Mouse (Mus musculus) forebrain, embryonic 16.5 days (tissue): ENCODE results near the gene Lsm7. TPM values are rescaled to one million over a fixed set of nuclear protein-coding genes. Genes with fewer than 3 reads are reported as not detected.
"Not testable (repeated sequence)": the region's sequence is repeated elsewhere in the genome, so short reads cannot be mapped to it uniquely, and the experiment has no call there.

Source experiments
- ATAC-seq: fragments of 200-750 bp; cut with Nextera tagmentation; 2 replicates; pipeline ENCODE4 v1.8.0; 2017; ENCODE audit warnings: mild to moderate bottlenecking, moderate library complexity
- H3K27ac ChIP-seq: fragments of 300-500 bp; sonication (generic); 2 replicates; pipeline ENCODE4 v1.5.1; 2014; ENCODE audit warnings: low read length, control low read depth
- H3K27me3 ChIP-seq: fragments of 300-500 bp; sonication (generic); replicated peaks from 2 replicates; pipeline ENCODE4 v1.6.1; 2014; ENCODE audit warnings: low read length; ENCODE audit not compliant: control insufficient read depth, insufficient read depth
- H3K36me3 ChIP-seq: fragments of 300-500 bp; sonication (generic); 2 replicates; pipeline ENCODE4 v1.6.1; 2014; ENCODE audit not compliant: control insufficient read depth, insufficient read depth
- H3K4me1 ChIP-seq: fragments of 300-500 bp; sonication (generic); replicated peaks from 2 replicates; pipeline ENCODE4 v1.6.1; 2014; ENCODE audit warnings: low read length; ENCODE audit not compliant: control insufficient read depth, insufficient read depth
- H3K4me2 ChIP-seq: fragments of 300-500 bp; sonication (generic); 2 replicates; pipeline ENCODE4 v1.6.1; 2014; ENCODE audit warnings: mild to moderate bottlenecking, low read length, control low read depth
- H3K4me3 ChIP-seq: fragments of 300-500 bp; sonication (generic); replicated peaks from 2 replicates; pipeline ENCODE4 v1.5.1; 2014; ENCODE audit warnings: mild to moderate bottlenecking, low read length, control low read depth
- H3K9ac ChIP-seq: fragments of 300-500 bp; sonication (generic); replicated peaks from 2 replicates; pipeline ENCODE4 v1.6.1; 2014; ENCODE audit warnings: low read depth, low read length, control low read depth
- H3K9me3 ChIP-seq: fragments of 300-500 bp; sonication (generic); 2 replicates; pipeline ENCODE4 v1.6.1; 2016; ENCODE audit warnings: low read length; ENCODE audit not compliant: control insufficient read depth
- WGBS: fragments of 180-500 bp; shearing (Covaris S2); extraction: QIAGEN DNeasy Blood & Tissue Kit; methylation state at CpG from one replicate; pipeline ENCODE4 v1.1.7; 2014; 5-methylcytosine and 5-hydroxymethylcytosine counted together
- polyA plus RNA-seq: library from polyadenylated mRNA; unstranded; fragments of >200 nt; fragmentation: Nextera tagmentation; extraction: Ambion mirVana; gene quantifications from 2 replicates; pipeline ENCODE4 v1.2.1, GENCODE M21; 2015

Lsm7 gene
- polyA plus RNA-seq, 1 experiment from 2014 or later: 228 TPM

DNA sequence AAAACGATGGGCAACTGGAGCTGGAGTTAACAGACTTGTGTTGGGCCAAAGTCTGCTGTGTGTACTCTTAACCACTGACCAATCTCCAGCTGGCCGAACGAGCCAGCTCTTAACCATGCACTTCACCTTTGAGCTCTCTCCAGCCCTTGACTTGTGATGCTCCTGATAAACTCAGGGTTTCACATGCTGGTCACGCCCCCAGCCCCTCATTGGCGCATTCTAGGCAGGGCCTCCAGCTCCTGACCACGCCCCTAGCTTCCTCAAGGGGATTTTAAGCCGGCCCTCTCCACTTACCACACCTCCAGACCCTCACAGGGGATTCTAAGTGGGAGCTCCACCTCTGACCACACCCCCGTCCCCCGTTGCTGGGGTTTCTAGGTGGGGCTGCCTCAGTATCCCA is 23.9 kb downstream of the Lsm7 start:
- no peak for ATAC-seq
- peaks cover 23% of the 10 kb centered on the region for H3K4me1 ChIP-seq
- H3K27me3 ChIP-seq: no peaks in the 10 kb centered on the region
- no peak overlapping the region for H3K4me3 ChIP-seq
- H3K4me2 ChIP-seq: no peak overlapping the region
- no peaks in the 10 kb centered on the region for H3K9me3 ChIP-seq
- 5% methylated on average over 9 of the region's 9 CpGs for WGBS
- H3K36me3 ChIP-seq: peaks cover 10% of the 10 kb centered on the region
- no peak overlapping the region for H3K9ac ChIP-seq
- H3K27ac ChIP-seq: no peak overlapping the region

DNA sequence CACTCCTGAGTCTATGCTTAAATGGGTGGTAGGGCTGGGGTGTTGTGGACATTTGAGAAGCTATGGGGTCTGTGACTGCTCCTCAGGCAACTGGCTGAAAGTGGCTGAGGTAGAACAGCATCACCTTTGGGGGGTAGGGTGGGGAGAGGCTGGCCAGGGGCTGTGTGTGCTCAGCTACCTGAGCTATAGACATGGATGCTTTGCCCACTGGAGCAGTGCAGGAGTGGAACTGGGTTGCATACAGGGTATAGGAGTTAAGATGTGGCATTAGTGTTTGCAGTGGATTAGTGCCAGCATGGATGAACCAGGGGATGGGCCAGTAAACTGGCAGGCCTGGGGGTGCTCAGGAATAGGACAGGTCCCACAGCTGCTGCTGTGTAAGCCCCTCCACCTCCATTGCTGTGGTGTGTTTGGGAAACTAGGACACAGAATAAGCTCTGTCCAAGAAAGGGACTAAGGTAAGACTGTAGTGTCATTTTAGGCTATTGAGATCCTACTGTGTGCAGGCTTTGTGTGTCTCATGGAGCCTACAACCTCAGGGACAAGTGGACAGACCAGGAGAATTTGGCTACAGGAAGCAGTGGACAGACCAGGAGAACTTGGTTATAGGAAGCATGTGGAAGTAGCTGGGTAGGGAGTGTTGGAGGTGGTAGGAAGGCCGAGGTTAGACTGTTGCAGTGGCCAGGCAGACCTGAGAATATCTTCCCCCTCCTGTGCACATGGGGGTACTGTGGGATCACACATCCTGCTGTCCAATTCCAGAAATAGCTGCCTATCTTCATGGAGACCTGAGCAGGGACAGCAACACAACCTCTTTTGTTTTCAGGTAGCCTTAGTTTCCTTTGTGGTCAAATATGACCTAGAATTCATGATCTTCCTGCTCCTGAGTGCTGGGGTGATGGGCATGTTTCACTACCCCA is 25.4 kb downstream of the Lsm7 start:
- peaks cover 10% of the 10 kb centered on the region for H3K36me3 ChIP-seq
- H3K4me2 ChIP-seq: no peak overlapping the region
- WGBS: 57% methylated on average over 1 of the region's 1 CpGs
- no peaks in the 10 kb centered on the region for H3K9me3 ChIP-seq
- H3K27ac ChIP-seq: no peak overlapping the region
- H3K4me1 ChIP-seq: peaks cover 25% of the 10 kb centered on the region
- H3K27me3 ChIP-seq: no peaks in the 10 kb centered on the region
- no peak for ATAC-seq
- H3K4me3 ChIP-seq: no peak overlapping the region
- no peak overlapping the region for H3K9ac ChIP-seq

DNA sequence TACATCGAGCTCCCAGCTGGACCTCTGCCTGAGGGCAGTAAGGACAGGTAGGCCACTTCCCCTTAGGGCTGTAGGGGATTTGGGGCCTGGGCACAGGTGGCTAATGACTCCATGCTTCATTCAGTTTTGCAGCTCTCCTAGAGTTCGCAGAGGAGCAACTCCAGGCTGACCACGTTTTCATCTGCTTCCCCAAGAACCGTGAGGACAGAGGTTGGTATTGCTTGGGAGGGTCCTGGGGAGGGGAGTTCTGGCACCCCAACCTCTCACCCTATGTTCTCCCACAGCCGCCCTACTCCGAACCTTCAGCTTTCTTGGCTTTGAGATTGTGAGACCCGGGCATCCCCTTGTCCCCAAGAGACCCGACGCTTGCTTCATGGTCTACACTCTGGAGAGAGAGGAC is 26.4 kb downstream of the Lsm7 start:
- H3K4me2 ChIP-seq: 0 out of 2 replicates have a peak overlapping the region, but pooled peaks have one; percentile 96
- 79% methylated on average over 7 of the region's 9 CpGs for WGBS
- not testable (repeated sequence) for H3K9ac ChIP-seq, H3K27me3 ChIP-seq, H3K9me3 ChIP-seq, ATAC-seq, H3K27ac ChIP-seq, H3K4me3 ChIP-seq
- peaks cover 10% of the 10 kb centered on the region for H3K36me3 ChIP-seq
- H3K4me1 ChIP-seq: peaks cover 25% of the 10 kb centered on the region

DNA sequence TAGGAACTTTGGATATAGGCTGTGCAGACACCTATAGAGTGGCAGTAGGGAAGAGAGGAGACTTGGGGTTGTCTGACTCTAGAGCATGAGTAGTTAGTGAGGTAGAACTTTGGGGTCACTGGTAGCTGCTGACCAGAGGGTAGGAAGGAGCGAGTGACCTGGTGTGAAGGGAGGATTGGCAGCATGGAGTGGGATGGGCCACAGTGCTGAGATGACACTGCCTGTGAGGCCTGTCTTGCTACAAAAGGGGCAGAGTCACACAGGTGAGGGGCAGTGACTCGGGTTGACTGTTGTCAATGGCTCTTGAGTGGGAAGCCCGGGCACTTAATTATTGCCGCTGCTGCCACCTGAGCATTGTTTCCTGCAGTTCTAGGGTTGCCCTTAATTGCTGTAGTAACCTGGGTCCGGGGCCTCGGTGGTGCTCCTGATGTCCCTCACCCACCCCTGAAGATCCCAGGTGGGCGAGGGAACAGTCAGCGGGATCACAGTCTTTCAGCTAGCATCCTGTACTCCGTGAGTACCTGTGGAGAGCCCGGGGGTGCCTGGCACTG is 27.1 kb downstream of the Lsm7 start:
- H3K27me3 ChIP-seq: no peaks in the 10 kb centered on the region
- peaks cover 25% of the 10 kb centered on the region for H3K4me1 ChIP-seq
- H3K9me3 ChIP-seq: no peaks in the 10 kb centered on the region
- H3K9ac ChIP-seq: peak overlapping the region; percentile 90
- 78% methylated on average over 10 of the region's 10 CpGs for WGBS
- H3K4me3 ChIP-seq: peak overlapping the region; percentile 84
- H3K4me2 ChIP-seq: peak overlapping the region; percentile 96
- ATAC-seq: no peak
- H3K36me3 ChIP-seq: peaks cover 10% of the 10 kb centered on the region
- H3K27ac ChIP-seq: no peak overlapping the region

DNA sequence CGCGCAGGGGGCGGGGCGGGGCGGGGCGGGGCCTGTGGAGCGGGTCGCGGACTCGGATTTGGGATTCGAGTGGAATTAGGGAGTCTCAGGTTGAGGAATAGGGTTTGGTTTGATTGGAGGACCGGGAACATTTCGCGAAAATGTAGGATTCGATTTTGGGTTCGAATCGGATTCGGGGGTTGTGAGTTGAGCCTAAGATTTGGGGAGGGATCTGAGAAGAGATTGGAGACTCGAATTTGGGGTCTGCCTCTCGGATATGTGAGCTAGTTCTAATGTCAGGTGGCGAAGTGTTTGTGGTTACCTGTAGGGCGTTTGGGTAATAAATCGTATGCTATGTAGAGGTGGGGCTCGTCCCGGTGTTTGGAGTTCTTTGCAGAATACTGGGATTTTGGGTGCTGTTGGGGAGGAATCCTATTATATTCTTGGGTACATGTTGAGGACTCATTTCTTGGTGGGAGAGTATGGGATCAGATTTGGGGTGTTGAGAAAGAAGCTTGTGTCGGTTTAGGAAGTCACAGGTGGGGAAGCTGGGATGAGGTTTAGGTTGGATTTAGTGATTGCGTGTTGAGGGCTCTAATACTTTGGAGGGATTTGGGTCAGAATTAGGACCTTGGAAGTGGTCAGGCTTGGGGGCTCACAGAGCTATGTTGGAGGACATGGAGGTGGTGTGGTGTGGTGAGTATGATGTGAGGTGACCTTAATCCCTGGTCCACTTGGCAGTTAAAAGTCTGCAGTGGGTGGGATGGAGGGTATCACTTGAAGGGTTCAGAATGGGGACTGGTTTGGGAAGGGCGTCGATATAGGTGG is 27.7 kb downstream of the Lsm7 start:
- Histone ChIP-seq H3K9me3 (no peaks in the 10 kb centered on the region), H3K9ac (peak overlapping the region; percentile 90), H3K4me1 (peaks cover 25% of the 10 kb centered on the region), H3K27me3 (no peaks in the 10 kb centered on the region), H3K4me2 (peak overlapping the region; percentile 96), H3K36me3 (peaks cover 10% of the 10 kb centered on the region), H3K27ac (peak overlapping the region; percentile 92), H3K4me3 (peak overlapping the region; percentile 84)
- no peak for ATAC-seq
- WGBS: 10% methylated on average over 29 of the region's 29 CpGs

DNA sequence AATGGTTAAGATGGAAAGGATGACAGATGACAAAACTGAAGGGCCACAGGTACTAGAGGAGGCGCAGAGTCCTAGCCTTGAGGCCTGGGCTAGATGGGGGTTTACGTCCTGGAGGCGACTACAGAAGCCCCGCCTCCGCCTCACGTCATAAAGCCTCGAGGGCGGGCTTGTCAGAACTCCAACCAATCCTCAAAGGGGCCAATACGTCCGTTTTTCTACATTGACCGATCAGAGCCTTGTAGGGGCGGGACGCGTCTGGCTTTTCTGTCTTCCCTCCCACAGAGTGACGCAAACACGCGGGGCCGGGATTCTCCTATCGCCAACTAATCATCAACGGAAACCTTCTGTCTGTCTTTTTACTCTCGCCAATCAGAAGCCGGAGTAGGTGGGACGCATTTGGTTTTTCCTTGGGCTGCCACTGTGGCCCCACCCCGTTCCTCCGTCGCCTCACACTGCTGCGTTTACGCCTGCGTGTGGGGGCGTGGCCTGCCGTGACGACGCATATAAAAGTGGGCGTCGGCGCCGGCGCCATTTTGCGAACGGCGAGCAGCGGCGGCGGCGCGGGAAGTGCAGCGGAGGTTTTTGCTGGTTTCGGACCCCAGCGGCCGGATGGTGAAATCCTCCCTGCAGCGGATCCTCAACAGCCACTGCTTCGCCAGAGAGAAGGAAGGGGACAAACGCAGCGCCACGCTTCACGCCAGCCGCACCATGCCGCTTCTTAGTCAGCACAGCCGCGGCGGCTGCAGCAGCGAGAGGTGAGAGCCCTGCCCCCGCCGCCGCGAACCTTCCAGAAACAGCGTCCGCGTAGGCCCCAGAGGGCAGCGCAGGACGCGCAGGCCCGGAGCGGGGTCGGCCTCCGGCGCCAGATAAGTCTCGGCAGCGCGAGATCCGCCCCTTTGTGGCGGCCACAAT is 28.6 kb downstream of the Lsm7 start, which contains the start of gene Oaz1:
TSS of gene Oaz1 (plus strand) at position 506 of the 912 bp plus-strand sequence.
- no peaks in the 10 kb centered on the region for H3K27me3 ChIP-seq
- peak; percentile 98 for ATAC-seq
- H3K36me3 ChIP-seq: peaks cover 10% of the 10 kb centered on the region
- peak within 1 kb of the TSS; percentile 90 for H3K9ac ChIP-seq
- H3K9me3 ChIP-seq: no peaks in the 10 kb centered on the region
- peak within 1 kb of the TSS; percentile 96 for H3K4me2 ChIP-seq
- H3K4me3 ChIP-seq: peak within 1 kb of the TSS; percentile 84
- H3K4me1 ChIP-seq: peaks cover 25% of the 10 kb centered on the region
- peak within 1 kb of the TSS; percentile 92 for H3K27ac ChIP-seq
- WGBS: under 1% methylated on average over 79 of the region's 82 CpGs

DNA sequence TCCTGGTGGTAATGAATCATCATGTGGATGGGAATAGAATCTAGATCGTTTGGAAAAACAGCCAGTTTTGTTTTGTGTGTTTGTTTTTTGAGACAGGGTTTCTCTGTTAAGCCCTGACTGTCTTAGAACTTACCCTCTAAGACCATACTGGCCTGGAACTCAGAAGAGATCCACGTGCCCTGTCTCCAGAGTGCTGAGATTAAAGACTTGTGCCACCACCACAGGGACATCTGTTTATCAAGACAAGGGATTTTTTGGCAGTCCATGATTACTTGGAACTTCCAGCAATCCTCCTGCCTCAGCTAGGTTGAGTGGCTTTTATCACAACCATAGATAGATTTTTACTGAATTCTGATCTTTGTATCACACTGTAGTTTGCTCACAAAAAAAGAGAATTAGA is 30.2 kb downstream of the Lsm7 start:
- Histone ChIP-seq H3K9ac (no peak overlapping the region), H3K4me3 (no peak overlapping the region), H3K27me3 (no peaks in the 10 kb centered on the region), H3K4me1 (peaks cover 23% of the 10 kb centered on the region), H3K27ac (no peak overlapping the region), H3K36me3 (peaks cover 7% of the 10 kb centered on the region), H3K9me3 (no peaks in the 10 kb centered on the region), H3K4me2 (no peak overlapping the region)
- 82% methylated on average over 2 of the region's 2 CpGs for WGBS
- ATAC-seq: no peak

DNA sequence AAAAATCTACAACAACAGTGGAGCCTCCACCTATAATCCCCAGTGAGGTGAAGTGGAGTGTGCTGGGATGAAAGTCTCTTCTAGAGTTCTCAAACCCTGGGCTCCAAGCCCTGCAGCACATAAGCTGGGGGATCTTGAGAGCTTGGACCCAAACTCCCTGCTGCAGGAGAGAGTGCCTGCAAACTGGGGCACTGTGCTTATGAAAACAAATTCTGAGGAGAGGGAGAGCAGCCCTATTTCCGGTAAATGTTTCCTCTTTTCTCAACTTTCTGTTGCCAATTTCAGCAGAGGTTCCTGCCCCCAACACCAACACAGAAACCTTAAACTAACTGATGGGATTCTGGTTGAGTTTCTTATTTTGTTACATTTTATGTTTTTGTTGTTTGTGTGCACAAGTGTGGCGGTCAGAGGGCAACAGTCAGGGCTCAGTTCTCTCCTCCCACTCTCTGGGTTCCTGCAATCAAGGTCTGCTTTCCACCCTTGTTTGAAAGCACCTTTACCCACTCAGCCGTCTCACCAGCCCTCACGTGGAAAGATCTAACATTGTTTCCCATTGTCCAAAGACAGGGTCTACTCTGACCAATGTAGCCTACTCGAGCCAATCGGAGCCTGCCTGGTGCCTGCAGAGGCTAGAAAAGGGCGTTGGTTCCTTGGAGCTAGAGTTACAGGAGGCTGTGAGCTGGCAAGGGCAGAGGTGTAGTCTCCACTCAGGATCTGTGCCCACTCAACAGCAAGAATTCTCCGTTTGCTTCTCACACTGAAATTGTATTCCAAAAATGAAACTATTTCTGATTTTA is 31.0 kb downstream of the Lsm7 start:
- Histone ChIP-seq H3K9me3 (no peaks in the 10 kb centered on the region), H3K4me3 (no peak overlapping the region), H3K27me3 (no peaks in the 10 kb centered on the region), H3K4me1 (peaks cover 16% of the 10 kb centered on the region), H3K9ac (no peak overlapping the region), H3K4me2 (no peak overlapping the region), H3K27ac (no peak overlapping the region), H3K36me3 (no peaks in the 10 kb centered on the region; the same call in 1 of the 2 replicates)
- no peak for ATAC-seq
- 65% methylated on average over 8 of the region's 8 CpGs for WGBS
